ENCODE assay signal across 8 mouse cellular contexts in genomic region chr6:91139846-91140245, GRCm38 (mm10). TPM values are rescaled to one million over a fixed set of nuclear protein-coding genes. Genes with fewer than 3 reads are reported as not detected.
A peak's percentile ranks its signal among the peaks of the same experiment; 100 is the strongest.
DNase-seq lines count a peak whose midpoint lies in the region; ATAC-seq and TF ChIP-seq lines count a peak whose summit lies in the region.

No protein-coding gene starts in this region.

- no peaks in the 10 kb centered on the region for H3K9me3 ChIP-seq in intestine, embryonic 16.5 days (ENCODE audit: control insufficient read depth, low read length)
- no peaks in the 10 kb centered on the region for H3K9me3 ChIP-seq in limb, embryonic 13.5 days
- H3K9me3 ChIP-seq in neural tube, embryonic 14.5 days (ENCODE audit: control insufficient read depth, low read length): no peaks in the 10 kb centered on the region

- no peak overlapping the region for H3K4me2 ChIP-seq in intestine, embryonic 16.5 days (ENCODE audit: low read depth, low read length)
- no peak overlapping the region for H3K4me2 ChIP-seq in limb, embryonic 13.5 days (replicated peaks)
- H3K4me2 ChIP-seq in neural tube, embryonic 14.5 days (ENCODE audit: low read depth, low read length): no peak overlapping the region

- in situ Hi-C loops in Patski (cut with MboI; ENCODE audit: low pct_unique_long_range_greater_than_20kb): loop anchor here (5.0 kb wide), 2 partner anchors 318 to 403 kb away; no protein-coding TSS in a partner anchor

- H3K27me3 ChIP-seq in Patski: no peaks in the 10 kb centered on the region
- H3K27me3 ChIP-seq in intestine, embryonic 16.5 days (replicated peaks; ENCODE audit: control insufficient read depth, insufficient read depth, low read length): no peaks in the 10 kb centered on the region
- H3K27me3 ChIP-seq in limb, embryonic 13.5 days: no peaks in the 10 kb centered on the region
- H3K27me3 ChIP-seq in neural tube, embryonic 14.5 days (ENCODE audit: control insufficient read depth, insufficient read depth, low read length): no peaks in the 10 kb centered on the region

- intact Hi-C loops in gastrocnemius, postnatal 14 days (cut with DNase I; ENCODE audit: low total_unique reads): loop anchor here (5.0 to 10.0 kb wide), 3 partner anchors 38 to 323 kb away; no protein-coding TSS in a partner anchor

- POLR2A ChIA-PET in Patski (lab: Charles Lee): interaction anchor here (0.6 to 0.7 kb wide), 2 partner anchors 160 to 497 kb away, joined by 3 to 5 read pairs; no protein-coding TSS in a partner anchor

- H3K9ac ChIP-seq in intestine, embryonic 16.5 days (ENCODE audit: low read depth, low read length): no peak overlapping the region
- no peak overlapping the region for H3K9ac ChIP-seq in limb, embryonic 13.5 days
- no peak overlapping the region for H3K9ac ChIP-seq in neural tube, embryonic 14.5 days (replicated peaks; ENCODE audit: low read depth, low read length)

- peak; percentile 86 for ATAC-seq in Patski
- peak; percentile 59 for ATAC-seq in intestine, embryonic 16.5 days
- 0 out of 2 replicates have a peak, but pooled peaks have one; percentile 31 for ATAC-seq in limb, embryonic 13.5 days (ENCODE audit: low FRiP score, low read depth)
- peak; percentile 41; the same call in 1 of the 2 replicates for ATAC-seq in neural tube, embryonic 14.5 days (ENCODE audit: low read depth)

- DNase-seq in 416B (ENCODE audit: low read depth) (peak; percentile 81), Patski (ENCODE audit: low read depth, low spot score) (no peak)
- peak; percentile 83 to 89 for DNase-seq in cerebellum, postnatal 14 days
- DNase-seq in gastrocnemius, postnatal 14 days: peak; percentile 80
- peak; percentile 76 for DNase-seq in thymus, postnatal 14 days

- no peak overlapping the region for H3K27ac ChIP-seq in intestine, embryonic 16.5 days (ENCODE audit: low read length)
- no peak overlapping the region for H3K27ac ChIP-seq in limb, embryonic 13.5 days
- no peak overlapping the region for H3K27ac ChIP-seq in neural tube, embryonic 14.5 days (ENCODE audit: low read depth, low read length)

- TF ChIP-seq CTCF in Patski (IDR thresholded peaks at IDR 0.05): peak; percentile 93

- no peaks in the 10 kb centered on the region for H3K36me3 ChIP-seq in intestine, embryonic 16.5 days (ENCODE audit: control insufficient read depth, insufficient read depth, low read length)
- no peaks in the 10 kb centered on the region for H3K36me3 ChIP-seq in limb, embryonic 13.5 days
- H3K36me3 ChIP-seq in neural tube, embryonic 14.5 days (ENCODE audit: control insufficient read depth, insufficient read depth, low read length): no peaks in the 10 kb centered on the region

- CTCF ChIA-PET in Patski (lab: Charles Lee): interaction anchor here (0.8 to 2.2 kb wide), 22 partner anchors 10 to 402 kb away, joined by 3 to 16 read pairs (median 3); no protein-coding TSS in a partner anchor

- 29% methylated on average over 4 of the region's 4 CpGs for WGBS in intestine, embryonic 16.5 days
- WGBS in limb, embryonic 13.5 days: 28% methylated on average over 4 of the region's 4 CpGs
- WGBS in neural tube, embryonic 14.5 days: 28% methylated on average over 4 of the region's 4 CpGs

- no peaks in the 10 kb centered on the region for H3K4me1 ChIP-seq in intestine, embryonic 16.5 days (ENCODE audit: control insufficient read depth, insufficient read depth, low read length)
- H3K4me1 ChIP-seq in limb, embryonic 13.5 days: no peaks in the 10 kb centered on the region
- H3K4me1 ChIP-seq in neural tube, embryonic 14.5 days (ENCODE audit: control insufficient read depth, insufficient read depth, low read length): no peaks in the 10 kb centered on the region

- H3K4me3 ChIP-seq in intestine, embryonic 16.5 days (ENCODE audit: low read length): no peak overlapping the region
- no peak overlapping the region for H3K4me3 ChIP-seq in limb, embryonic 13.5 days
- H3K4me3 ChIP-seq in neural tube, embryonic 14.5 days (ENCODE audit: low read depth, low read length): no peak overlapping the region

RNA-seq across cellular contexts. Expression of gene Hdac11, which starts 16.6 kb away (rescaled TPM):
- 77.2 TPM for polyA plus RNA-seq in Patski (2021)
- total RNA-seq in gastrocnemius, postnatal 14 days (2021): 1 to 10 TPM; 6.4 to 6.9 TPM
- polyA plus RNA-seq in intestine, embryonic 16.5 days (2015; fragmentation: Nextera tagmentation; extraction: Ambion mirVana): 7.7 and 9.0 TPM in 2 replicates
- 16.1 and 18.6 TPM in 2 replicates for polyA plus RNA-seq in limb, embryonic 13.5 days (2015; fragmentation: Nextera tagmentation; extraction: Ambion mirVana)
- polyA plus RNA-seq in neural tube, embryonic 14.5 days (2014; fragmentation: Nextera tagmentation; extraction: Ambion mirVana): 43.0 and 50.0 TPM in 2 replicates

RNA-seq across cellular contexts. Expression of gene Nup210, which starts 23.2 kb away (rescaled TPM):
- 33.0 TPM for polyA plus RNA-seq in Patski (2021)
- 10 to 100 TPM; 16.9 to 18.1 TPM for total RNA-seq in gastrocnemius, postnatal 14 days (2021)
- 13.7 TPM in 2 replicates for polyA plus RNA-seq in intestine, embryonic 16.5 days (2015; fragmentation: Nextera tagmentation; extraction: Ambion mirVana)
- polyA plus RNA-seq in limb, embryonic 13.5 days (2015; fragmentation: Nextera tagmentation; extraction: Ambion mirVana): 6.3 and 7.8 TPM in 2 replicates
- polyA plus RNA-seq in neural tube, embryonic 14.5 days (2014; fragmentation: Nextera tagmentation; extraction: Ambion mirVana): 18.3 and 21.5 TPM in 2 replicates

Comparison
In these comparisons a context has a peak if more than half of its experiments do, and no peak if none do; other contexts are left out.
1. ATAC-seq: peak in every context shown above with its lines; median percentile 86 in Patski; 59 in intestine, embryonic 16.5 days; 41 in neural tube, embryonic 14.5 days; 31 in limb, embryonic 13.5 days.